Mouse (Mus musculus): ENCODE measurements around the gene Ugp2. TPM values are rescaled to one million over a fixed set of nuclear protein-coding genes. Genes with fewer than 3 reads are reported as not detected.

Gene Ugp2
- total and polyA plus RNA-seq, 2 experiments from 2014 or later = 121 to 187 TPM

- no peak overlapping the region for H3K27ac ChIP-seq (ENCODE audit: low read depth)
- no peaks in the 10 kb centered on the region for H3K4me1 ChIP-seq (ENCODE audit: control insufficient read depth, insufficient read depth)
- H3K9ac ChIP-seq (replicated peaks; ENCODE audit: low read depth, low read length) = no peak overlapping the region
- TF ChIP-seq CTCF (IDR thresholded peaks at IDR 0.05; ENCODE audit: low read depth) (no peak), EP300 (IDR thresholded peaks at IDR 0.05; ENCODE audit: low read depth) (no peak)
- no peak overlapping the region for H3K4me3 ChIP-seq (ENCODE audit: low read depth, low read length)
- no peak for ATAC-seq (ENCODE audit: insufficient read depth, low read depth)
- H3K9me3 ChIP-seq (replicated peaks; ENCODE audit: control insufficient read depth, low read length) = no peaks in the 10 kb centered on the region
- 65% methylated on average over 7 of the region's 7 CpGs for WGBS
- no peak overlapping the region for H3K4me2 ChIP-seq (ENCODE audit: low read depth, low read length)
- H3K36me3 ChIP-seq (replicated peaks; ENCODE audit: control insufficient read depth, insufficient read depth, low read length) = peaks cover 49% of the 10 kb centered on the region
- H3K27me3 ChIP-seq (ENCODE audit: control insufficient read depth, insufficient read depth, low read length) = no peaks in the 10 kb centered on the region
- no peak for DNase-seq (ENCODE audit: low spot score)
Observed at GRCm38 (mm10) chr11:21351296-21351695, 19.7 kb downstream of the Ugp2 start.

- whole genome bisulfite sequencing = 82% methylated on average over 2 of the region's 2 CpGs
- H3K27ac ChIP-seq (ENCODE audit: low read depth) = no peak overlapping the region
- no peak overlapping the region for H3K4me2 ChIP-seq (ENCODE audit: low read depth, low read length)
- no peaks in the 10 kb centered on the region for H3K27me3 ChIP-seq (ENCODE audit: control insufficient read depth, insufficient read depth, low read length)
- no peak overlapping the region for H3K9ac ChIP-seq (replicated peaks; ENCODE audit: low read depth, low read length)
- H3K9me3 ChIP-seq (replicated peaks; ENCODE audit: control insufficient read depth, low read length) = no peaks in the 10 kb centered on the region
- H3K4me3 ChIP-seq (ENCODE audit: low read depth, low read length) = no peak overlapping the region
- ATAC-seq (ENCODE audit: insufficient read depth, low read depth) (no peak), DNase-seq (ENCODE audit: low spot score) (no peak)
- peaks cover 56% of the 10 kb centered on the region for H3K36me3 ChIP-seq (replicated peaks; ENCODE audit: control insufficient read depth, insufficient read depth, low read length)
- TF ChIP-seq EP300 (IDR thresholded peaks at IDR 0.05; ENCODE audit: low read depth) (no peak), CTCF (IDR thresholded peaks at IDR 0.05; ENCODE audit: low read depth) (no peak)
- H3K4me1 ChIP-seq (ENCODE audit: control insufficient read depth, insufficient read depth) = no peaks in the 10 kb centered on the region
Observed at GRCm38 (mm10) chr11:21348890-21349289, 22.1 kb downstream of the Ugp2 start.

DNA sequence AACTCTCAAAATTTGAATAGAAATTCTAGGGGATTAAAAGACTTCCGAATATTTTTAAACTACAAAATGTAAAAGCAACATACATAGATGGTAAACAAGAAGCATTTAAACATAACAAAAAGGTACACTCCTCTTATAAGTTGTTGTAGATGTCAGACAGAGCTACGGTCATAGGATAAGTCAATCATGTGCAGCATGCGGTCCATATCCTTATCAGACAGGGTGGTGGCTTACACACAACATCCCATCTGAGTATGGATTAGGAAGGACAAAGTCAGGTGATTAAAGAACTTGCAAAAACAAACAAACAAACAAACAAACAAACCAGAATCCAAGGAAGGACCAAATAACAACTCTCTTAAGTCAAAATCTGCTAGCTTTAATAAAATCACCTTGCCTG is 25.0 kb downstream of the Ugp2 start:
- H3K36me3 ChIP-seq (replicated peaks; ENCODE audit: control insufficient read depth, insufficient read depth, low read length) = peaks cover 49% of the 10 kb centered on the region
- H3K9me3 ChIP-seq (replicated peaks; ENCODE audit: control insufficient read depth, low read length) = no peaks in the 10 kb centered on the region
- ATAC-seq (ENCODE audit: insufficient read depth, low read depth) = no peak
- H3K27ac ChIP-seq (ENCODE audit: low read depth) = no peak overlapping the region
- H3K4me3 ChIP-seq (ENCODE audit: low read depth, low read length) = no peak overlapping the region
- H3K27me3 ChIP-seq (ENCODE audit: control insufficient read depth, insufficient read depth, low read length) = no peaks in the 10 kb centered on the region
- no peaks in the 10 kb centered on the region for H3K4me1 ChIP-seq (ENCODE audit: control insufficient read depth, insufficient read depth)
- no peak for DNase-seq (ENCODE audit: low spot score)
- no peak overlapping the region for H3K9ac ChIP-seq (replicated peaks; ENCODE audit: low read depth, low read length)
- TF ChIP-seq CTCF (IDR thresholded peaks at IDR 0.05; ENCODE audit: low read depth) = no peak
- TF ChIP-seq EP300 (IDR thresholded peaks at IDR 0.05; ENCODE audit: low read depth) = no peak
- H3K4me2 ChIP-seq (ENCODE audit: low read depth, low read length) = no peak overlapping the region
- 91% methylated on average over 3 of the region's 3 CpGs for WGBS

- Histone ChIP-seq H3K36me3 (replicated peaks; ENCODE audit: control insufficient read depth, insufficient read depth, low read length) (peaks cover 45% of the 10 kb centered on the region), H3K4me3 (ENCODE audit: low read depth, low read length) (no peak overlapping the region), H3K9ac (replicated peaks; ENCODE audit: low read depth, low read length) (no peak overlapping the region), H3K4me2 (ENCODE audit: low read depth, low read length) (no peak overlapping the region), H3K27ac (ENCODE audit: low read depth) (no peak overlapping the region), H3K27me3 (ENCODE audit: control insufficient read depth, insufficient read depth, low read length) (no peaks in the 10 kb centered on the region), H3K9me3 (replicated peaks; ENCODE audit: control insufficient read depth, low read length) (no peaks in the 10 kb centered on the region), H3K4me1 (ENCODE audit: control insufficient read depth, insufficient read depth) (no peaks in the 10 kb centered on the region)
- no peak for DNase-seq (ENCODE audit: low spot score)
- no peak for ATAC-seq (ENCODE audit: insufficient read depth, low read depth)
- no peak for TF ChIP-seq CTCF (IDR thresholded peaks at IDR 0.05; ENCODE audit: low read depth)
- no peak for TF ChIP-seq EP300 (IDR thresholded peaks at IDR 0.05; ENCODE audit: low read depth)
- WGBS = 95% methylated on average over 5 of the region's 5 CpGs
Observed at GRCm38 (mm10) chr11:21343490-21343889, 27.5 kb downstream of the Ugp2 start.

- H3K36me3 ChIP-seq (replicated peaks; ENCODE audit: control insufficient read depth, insufficient read depth, low read length) = peaks cover 32% of the 10 kb centered on the region
Observed at GRCm38 (mm10) chr11:21339088-21339487, 31.9 kb downstream of the Ugp2 start.

GRCm38 (mm10) chr11:21337855-21338254 is 33.1 kb downstream of the Ugp2 start:
- Histone ChIP-seq H3K9ac (replicated peaks; ENCODE audit: low read depth, low read length) (no peak overlapping the region), H3K4me1 (ENCODE audit: control insufficient read depth, insufficient read depth) (no peaks in the 10 kb centered on the region), H3K4me2 (ENCODE audit: low read depth, low read length) (no peak overlapping the region), H3K9me3 (replicated peaks; ENCODE audit: control insufficient read depth, low read length) (no peaks in the 10 kb centered on the region), H3K4me3 (ENCODE audit: low read depth, low read length) (no peak overlapping the region), H3K27me3 (ENCODE audit: control insufficient read depth, insufficient read depth, low read length) (no peaks in the 10 kb centered on the region), H3K36me3 (replicated peaks; ENCODE audit: control insufficient read depth, insufficient read depth, low read length) (peaks cover 34% of the 10 kb centered on the region), H3K27ac (ENCODE audit: low read depth) (no peak overlapping the region)
- DNase-seq (ENCODE audit: low spot score) (no peak), ATAC-seq (ENCODE audit: insufficient read depth, low read depth) (no peak)
- TF ChIP-seq CTCF (IDR thresholded peaks at IDR 0.05; ENCODE audit: low read depth) (no peak), EP300 (IDR thresholded peaks at IDR 0.05; ENCODE audit: low read depth) (no peak)
- 84% methylated on average over 1 of the region's 1 CpGs for WGBS

More at GRCm38 (mm10) chr11:21339088-21339487, 31.9 kb downstream of the Ugp2 start:
- Histone ChIP-seq H3K9ac (replicated peaks; ENCODE audit: low read depth, low read length) (no peak overlapping the region), H3K4me1 (ENCODE audit: control insufficient read depth, insufficient read depth) (no peaks in the 10 kb centered on the region), H3K27ac (ENCODE audit: low read depth) (no peak overlapping the region), H3K27me3 (ENCODE audit: control insufficient read depth, insufficient read depth, low read length) (no peaks in the 10 kb centered on the region), H3K4me2 (ENCODE audit: low read depth, low read length) (no peak overlapping the region), H3K4me3 (ENCODE audit: low read depth, low read length) (no peak overlapping the region), H3K9me3 (replicated peaks; ENCODE audit: control insufficient read depth, low read length) (no peaks in the 10 kb centered on the region)
- TF ChIP-seq EP300 (IDR thresholded peaks at IDR 0.05; ENCODE audit: low read depth) (no peak), CTCF (IDR thresholded peaks at IDR 0.05; ENCODE audit: low read depth) (no peak)
- DNase-seq (ENCODE audit: low spot score) = no peak
- 86% methylated on average over 4 of the region's 4 CpGs for WGBS
- no peak for ATAC-seq (ENCODE audit: insufficient read depth, low read depth)
